Mouse (Mus musculus) forebrain, embryonic 12.5 days (tissue): ENCODE data around the gene Bcl2a1a. TPM values are rescaled to one million over a fixed set of nuclear protein-coding genes. Genes with fewer than 3 reads are reported as not detected.

Experiments
- polyA plus RNA-seq: library from polyadenylated mRNA; unstranded; fragments of >200 nt; fragmentation: Nextera tagmentation; extraction: Ambion mirVana; gene quantifications from 2 replicates; pipeline ENCODE4 v1.2.1, GENCODE M21; 2016

Gene Bcl2a1a
- polyA plus RNA-seq, 1 experiment from 2014 or later = not detected

Other genes starting within 250 kb of the Bcl2a1a start
- 27.6 and 28.3 TPM in 2 replicates for gene Mthfsl, start 236.6 kb upstream of the Bcl2a1a start, polyA plus RNA-seq
- not detected in 2 replicates for gene Bcl2a1d, start 225.0 kb upstream of the Bcl2a1a start, polyA plus RNA-seq
- gene Trim43c, start 117.7 kb upstream of the Bcl2a1a start, polyA plus RNA-seq = 0.11 TPM in 1 of 2 replicates, not detected in the other
- gene Trim43b, start 135.9 kb downstream of the Bcl2a1a start, polyA plus RNA-seq = not detected in 2 replicates
- gene Bcl2a1b, start 242.3 kb downstream of the Bcl2a1a start, polyA plus RNA-seq = 1.1 TPM in 1 of 2 replicates, not detected in the other
- gene Gm29094, start 242.5 kb downstream of the Bcl2a1a start, polyA plus RNA-seq = 1.1 TPM in 1 of 2 replicates, not detected in the other